In the genomic region with DNA sequence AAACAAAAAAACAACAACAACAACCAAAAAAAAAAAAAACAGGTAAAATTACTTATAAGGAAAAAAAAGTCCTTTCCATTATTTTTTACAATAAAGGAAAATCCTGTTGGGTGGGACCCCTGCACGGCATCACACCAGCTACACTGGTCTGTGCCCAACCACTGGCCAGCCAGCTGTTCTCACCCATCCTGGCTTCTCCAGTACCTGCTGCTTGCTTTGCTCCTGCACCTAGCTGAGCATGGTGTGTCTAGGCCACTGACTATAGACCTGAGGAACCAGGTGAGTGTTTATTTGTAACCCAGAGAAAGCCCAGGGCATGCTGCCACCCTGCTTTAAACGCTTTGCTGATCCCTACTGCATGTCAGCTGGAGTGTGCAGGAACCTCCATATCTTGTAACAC, we compare ENCODE assay signal across 30 mouse cellular contexts. TPM values are rescaled to one million over a fixed set of nuclear protein-coding genes. Genes with fewer than 3 reads are reported as not detected.
"Had no signal": no experiment of that assay in that cellular context is flagged by ENCODE, and none has a peak within 500 bp of the region (broad histone marks: within the 10 kb centered on the region; RNA-seq: fewer than 3 reads in every experiment).

No protein-coding gene starts in this region.

- DNase-seq: cerebellum, adult 2 months; cerebellum, adult 8-10 months; cerebellum, adult 9-10 months; cerebellum, adult 9-11 months; cerebellum, postnatal 10 days; cerebellum, postnatal 14 days; cerebellum, postnatal 25 days; cerebellum, postnatal 36 days; embryo, embryonic 11 days; forebrain, postnatal 0 days; gastrocnemius, adult 2 months; gastrocnemius, postnatal 10 days; gastrocnemius, postnatal 14 days; gastrocnemius, postnatal 25 days; gastrocnemius, postnatal 36 days; heart, adult 18-20 months had no signal

- H3K27ac ChIP-seq: embryonic facial prominence, embryonic 10.5 days; embryonic facial prominence, embryonic 12.5 days; embryonic facial prominence, embryonic 13.5 days; embryonic facial prominence, embryonic 15.5 days; forebrain, embryonic 10.5 days; forebrain, embryonic 12.5 days; forebrain, embryonic 13.5 days; forebrain, embryonic 15.5 days; gastrocnemius, adult 2 months had no signal

- H3K4me2 ChIP-seq: embryonic facial prominence, embryonic 12.5 days; embryonic facial prominence, embryonic 13.5 days; embryonic facial prominence, embryonic 15.5 days; forebrain, embryonic 12.5 days; forebrain, embryonic 13.5 days; forebrain, embryonic 15.5 days had no signal

- H3K4me3 ChIP-seq: embryonic facial prominence, embryonic 10.5 days; embryonic facial prominence, embryonic 12.5 days; embryonic facial prominence, embryonic 13.5 days; embryonic facial prominence, embryonic 15.5 days; erythroblast, embryonic 14.5 days; forebrain, embryonic 10.5 days; forebrain, embryonic 12.5 days; forebrain, embryonic 13.5 days; forebrain, embryonic 15.5 days; gastrocnemius, adult 2 months had no signal

- H3K9me3 ChIP-seq: embryonic facial prominence, embryonic 10.5 days; embryonic facial prominence, embryonic 12.5 days; embryonic facial prominence, embryonic 13.5 days; embryonic facial prominence, embryonic 15.5 days; forebrain, embryonic 10.5 days; forebrain, embryonic 12.5 days; forebrain, embryonic 13.5 days; forebrain, embryonic 15.5 days had no signal

- H3K9ac ChIP-seq: embryonic facial prominence, embryonic 12.5 days; embryonic facial prominence, embryonic 13.5 days; embryonic facial prominence, embryonic 15.5 days; forebrain, embryonic 12.5 days; forebrain, embryonic 13.5 days; forebrain, embryonic 15.5 days; forebrain, postnatal 0 days had no signal

- ATAC-seq: forebrain, embryonic 13.5 days; forebrain, embryonic 14.5 days; forebrain, embryonic 15.5 days; forebrain, embryonic 16.5 days; forebrain, postnatal 0 days had no signal

- H3K27me3 ChIP-seq: embryonic facial prominence, embryonic 12.5 days; embryonic facial prominence, embryonic 13.5 days; embryonic facial prominence, embryonic 15.5 days; forebrain, embryonic 12.5 days; forebrain, embryonic 13.5 days; forebrain, embryonic 15.5 days had no signal

- H3K4me1 ChIP-seq: embryonic facial prominence, embryonic 10.5 days; embryonic facial prominence, embryonic 12.5 days; embryonic facial prominence, embryonic 13.5 days; embryonic facial prominence, embryonic 15.5 days; forebrain, embryonic 10.5 days; forebrain, embryonic 12.5 days; forebrain, embryonic 13.5 days; forebrain, embryonic 15.5 days had no signal

RNA-seq across cellular contexts. Expression of a gene that starts 42.5 kb away (rescaled TPM):
- total RNA-seq: gastrocnemius, adult 18-20 months; gastrocnemius, adult 2 months; gastrocnemius, adult 8-10 months; gastrocnemius, postnatal 10 days; gastrocnemius, postnatal 14 days; gastrocnemius, postnatal 25 days; gastrocnemius, postnatal 36 days; granulocyte monocyte progenitor cell, adult 5-6 weeks had no signal
